Mouse (Mus musculus) embryonic facial prominence, embryonic 14.5 days (tissue): ENCODE measurements around the gene Gpr63. TPM values are rescaled to one million over a fixed set of nuclear protein-coding genes. Genes with fewer than 3 reads are reported as not detected.
A peak's percentile ranks its signal among the peaks of the same experiment; 100 is the strongest.
"Not testable (repeated sequence)": the region's sequence is repeated elsewhere in the genome, so short reads cannot be mapped to it uniquely, and the experiment has no call there.

ENCODE experiments used
- ATAC-seq: fragments of 200-750 bp; cut with Nextera tagmentation; 2 replicates; pipeline ENCODE4 v1.8.0; 2017; ENCODE audit warnings: low read depth, moderate number of reproducible peaks, moderate TSS enrichment
- DNase-seq: peaks from one replicate; pipeline ENCODE4 v3.0.0-alpha.2; 2015; ENCODE audit warnings: low spot score
- H3K27ac ChIP-seq: fragments of 300-500 bp; sonication (generic); replicated peaks from 2 replicates; pipeline ENCODE4 v1.5.1; 2014; ENCODE audit warnings: low read depth, mild to moderate bottlenecking, low read length, moderate library complexity
- H3K27me3 ChIP-seq: fragments of 300-500 bp; sonication (generic); replicated peaks from 2 replicates; pipeline ENCODE4 v1.6.1; 2014; ENCODE audit warnings: low read length; ENCODE audit not compliant: control insufficient read depth, insufficient read depth
- H3K36me3 ChIP-seq: fragments of 300-500 bp; sonication (generic); 2 replicates; pipeline ENCODE4 v1.6.1; 2014; ENCODE audit warnings: low read length, mixed read lengths; ENCODE audit not compliant: control insufficient read depth, insufficient read depth
- H3K4me1 ChIP-seq: fragments of 300-500 bp; sonication (generic); 2 replicates; pipeline ENCODE4 v1.6.1; 2014; ENCODE audit warnings: antibody characterized with exemption, low read length; ENCODE audit not compliant: control insufficient read depth, insufficient read depth
- H3K4me2 ChIP-seq: fragments of 300-500 bp; sonication (generic); 2 replicates; pipeline ENCODE4 v1.6.1; 2014; ENCODE audit warnings: low read depth, mild to moderate bottlenecking, low read length, moderate library complexity, mixed read lengths
- H3K4me3 ChIP-seq: fragments of 300-500 bp; sonication (generic); 2 replicates; pipeline ENCODE4 v1.5.1; 2014; ENCODE audit warnings: low read depth, mild to moderate bottlenecking, low read length
- H3K9ac ChIP-seq: fragments of 300-500 bp; sonication (generic); 2 replicates; pipeline ENCODE4 v1.6.1; 2014; ENCODE audit warnings: low read depth, mild to moderate bottlenecking, low read length, moderate library complexity, mixed read lengths
- H3K9me3 ChIP-seq: fragments of 300-500 bp; sonication (generic); 2 replicates; pipeline ENCODE4 v1.6.1; 2016; ENCODE audit warnings: low read length; ENCODE audit not compliant: control insufficient read depth
- WGBS: fragments of 180-500 bp; shearing (Covaris S2); extraction: QIAGEN DNeasy Blood & Tissue Kit; methylation state at CpG from one replicate; pipeline ENCODE4 v1.1.7; 2014; 5-methylcytosine and 5-hydroxymethylcytosine counted together
- polyA plus RNA-seq: library from polyadenylated mRNA; unstranded; fragments of >200 nt; fragmentation: Nextera tagmentation; extraction: Ambion mirVana; gene quantifications from 2 replicates; pipeline ENCODE4 v1.2.1, GENCODE M21; 2014

Gene Gpr63
- polyA plus RNA-seq, 1 experiment from 2014 or later: 2.0 TPM

DNA sequence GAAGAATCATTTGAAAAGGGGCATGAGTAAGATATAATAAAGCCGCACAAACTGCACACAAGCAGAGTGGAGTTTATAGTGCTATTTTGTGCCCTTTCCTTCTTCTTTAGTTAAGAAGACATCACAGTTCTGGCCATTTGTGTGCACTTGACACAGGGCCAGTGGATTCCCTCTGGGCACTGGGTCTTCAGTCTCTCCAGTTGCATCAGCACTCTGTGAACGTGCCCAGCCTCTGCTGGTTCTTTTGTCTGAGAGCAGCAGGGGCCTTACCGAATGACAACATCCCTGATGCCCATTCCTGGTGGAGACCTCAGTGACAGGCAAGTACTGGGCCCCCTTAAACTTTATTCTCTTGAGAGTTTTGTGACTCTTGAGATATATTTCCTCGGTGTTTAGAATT, 12.4 kb downstream of the Gpr63 start:
- Histone ChIP-seq H3K9ac (no peak overlapping the region), H3K27me3 (no peaks in the 10 kb centered on the region), H3K4me3 (no peak overlapping the region), H3K4me2 (no peak overlapping the region), H3K4me1 (no peaks in the 10 kb centered on the region), H3K36me3 (no peaks in the 10 kb centered on the region), H3K9me3 (no peaks in the 10 kb centered on the region), H3K27ac (no peak overlapping the region)
- DNase-seq (no peak), ATAC-seq (no peak)
- 62% methylated on average over 4 of the region's 4 CpGs for WGBS

- 81% methylated on average over 5 of the region's 5 CpGs for WGBS
- H3K4me3 ChIP-seq: no peak overlapping the region
- ATAC-seq: peak; percentile 72; the same call in 1 of the 2 replicates
Measured at GRCm38 (mm10) chr4:24985612-24986011, 19.4 kb downstream of the Gpr63 start.

DNA sequence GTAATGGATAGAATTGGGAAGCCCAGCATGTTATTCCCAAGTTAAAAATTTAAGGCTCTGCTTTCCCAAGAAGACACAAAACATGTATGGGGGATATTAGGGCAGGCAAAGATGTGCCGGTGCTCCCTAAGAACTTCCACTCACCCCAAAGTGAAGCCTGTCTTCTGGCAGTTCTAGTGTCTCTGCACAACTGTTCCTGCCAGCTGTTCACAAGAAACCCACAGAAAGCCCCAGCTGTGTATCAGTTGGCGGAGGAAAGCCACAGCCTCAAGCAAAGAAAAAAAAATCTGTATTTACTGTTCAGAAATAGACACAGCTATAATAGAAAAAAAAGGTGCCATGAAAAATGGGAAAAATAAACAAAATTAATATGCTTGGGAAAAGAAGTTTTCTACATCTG, 25.3 kb downstream of the Gpr63 start:
- 59% methylated on average over 2 of the region's 2 CpGs for WGBS
- H3K4me2 ChIP-seq: no peak overlapping the region
- ATAC-seq (no peak), DNase-seq (peak; percentile 28)
- H3K36me3 ChIP-seq: no peaks in the 10 kb centered on the region
- no peaks in the 10 kb centered on the region for H3K4me1 ChIP-seq
- H3K4me3 ChIP-seq: no peak overlapping the region
- H3K27ac ChIP-seq: no peak overlapping the region
- H3K9me3 ChIP-seq: no peaks in the 10 kb centered on the region
- H3K9ac ChIP-seq: no peak overlapping the region
- no peaks in the 10 kb centered on the region for H3K27me3 ChIP-seq

More at GRCm38 (mm10) chr4:24985612-24986011, 19.4 kb downstream of the Gpr63 start:
- no peaks in the 10 kb centered on the region for H3K9me3 ChIP-seq
- no peak overlapping the region for H3K27ac ChIP-seq
- no peak overlapping the region for H3K4me2 ChIP-seq
- no peak overlapping the region for H3K9ac ChIP-seq
- no peaks in the 10 kb centered on the region for H3K27me3 ChIP-seq
- no peaks in the 10 kb centered on the region for H3K4me1 ChIP-seq
- peak; percentile 63 for DNase-seq
- H3K36me3 ChIP-seq: no peaks in the 10 kb centered on the region

- H3K4me2 ChIP-seq, H3K27ac ChIP-seq, H3K4me1 ChIP-seq, H3K4me3 ChIP-seq, H3K9ac ChIP-seq, ATAC-seq, H3K27me3 ChIP-seq, DNase-seq, H3K9me3 ChIP-seq: not testable (repeated sequence)
- WGBS: 88% methylated on average over 8 of the region's 8 CpGs
- H3K36me3 ChIP-seq: peaks cover 22% of the 10 kb centered on the region; the same call in 1 of the 2 replicates
Measured at GRCm38 (mm10) chr4:25009328-25009727, 43.1 kb downstream of the Gpr63 start.

DNA sequence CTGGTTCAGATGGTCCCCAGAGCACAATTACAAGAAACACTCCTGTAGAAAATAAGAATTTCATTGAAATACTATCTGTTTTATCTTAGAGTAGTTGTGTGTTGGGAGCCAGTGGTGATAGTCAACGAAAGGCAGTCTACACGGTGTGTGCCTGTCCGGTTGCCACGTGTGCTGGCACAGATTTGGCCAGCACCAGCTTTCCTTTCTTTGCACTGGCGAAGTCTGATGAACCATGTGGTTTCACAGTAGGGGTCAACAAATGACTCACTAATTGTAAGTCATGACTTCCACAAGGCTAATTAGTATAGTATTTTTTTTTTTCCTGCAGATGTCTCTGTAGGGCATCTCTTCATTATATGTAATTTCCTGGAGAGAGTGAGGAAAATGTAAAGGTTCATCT, 45.6 kb downstream of the Gpr63 start:
- Histone ChIP-seq H3K4me1 (no peaks in the 10 kb centered on the region), H3K36me3 (peaks cover 22% of the 10 kb centered on the region; the same call in 1 of the 2 replicates), H3K9ac (no peak overlapping the region), H3K4me2 (no peak overlapping the region), H3K9me3 (no peaks in the 10 kb centered on the region), H3K27ac (no peak overlapping the region), H3K4me3 (no peak overlapping the region), H3K27me3 (no peaks in the 10 kb centered on the region)
- ATAC-seq (no peak), DNase-seq (no peak)
- WGBS: 51% methylated on average over 5 of the region's 5 CpGs

GRCm38 (mm10) chr4:25012726-25013125, 46.5 kb downstream of the Gpr63 start:
- no peak overlapping the region for H3K4me3 ChIP-seq
- no peak overlapping the region for H3K27ac ChIP-seq
- H3K36me3 ChIP-seq: peaks cover 13% of the 10 kb centered on the region; the same call in 1 of the 2 replicates
- no peak overlapping the region for H3K9ac ChIP-seq
- 84% methylated on average over 3 of the region's 3 CpGs for WGBS
- DNase-seq: no peak
- no peaks in the 10 kb centered on the region for H3K9me3 ChIP-seq
- no peak for ATAC-seq
- no peaks in the 10 kb centered on the region for H3K27me3 ChIP-seq
- H3K4me2 ChIP-seq: no peak overlapping the region
- no peaks in the 10 kb centered on the region for H3K4me1 ChIP-seq

DNA sequence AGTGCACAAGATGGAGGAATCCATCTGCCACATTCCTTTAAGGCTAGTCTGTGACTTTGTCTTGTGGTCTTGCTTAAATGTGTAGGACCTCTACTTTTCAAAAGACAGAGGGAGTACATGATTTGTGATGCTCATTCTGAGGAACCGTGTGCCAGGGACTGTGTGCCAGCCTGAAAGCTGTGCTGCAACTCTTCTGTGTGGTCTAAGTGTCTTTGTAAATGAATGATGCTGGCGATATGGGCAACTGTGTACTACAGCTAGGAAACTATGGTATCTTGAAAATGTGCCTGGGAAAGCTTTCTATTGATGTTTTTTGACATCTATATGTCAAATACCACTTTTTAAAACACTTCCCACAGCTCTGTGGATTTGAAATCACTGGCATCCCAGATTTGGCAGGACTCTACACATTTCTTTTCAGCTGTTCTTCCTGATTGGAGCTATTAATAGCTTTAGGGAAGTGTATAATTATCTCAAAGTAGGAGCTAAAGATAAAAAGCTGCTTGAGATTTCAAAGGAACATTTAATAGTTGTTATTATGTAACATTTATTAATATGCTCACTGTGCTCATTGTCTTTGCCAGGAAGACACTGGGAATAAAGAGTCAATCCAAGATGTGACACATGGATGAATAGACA, 48.9 kb downstream of the Gpr63 start:
- H3K4me3 ChIP-seq: no peak overlapping the region
- H3K9ac ChIP-seq: no peak overlapping the region
- H3K27me3 ChIP-seq: no peaks in the 10 kb centered on the region
- ATAC-seq: no peak
- no peak for DNase-seq
- 87% methylated on average over 2 of the region's 2 CpGs for WGBS
- no peaks in the 10 kb centered on the region for H3K36me3 ChIP-seq
- H3K4me1 ChIP-seq: no peaks in the 10 kb centered on the region
- H3K27ac ChIP-seq: no peak overlapping the region
- no peak overlapping the region for H3K4me2 ChIP-seq
- H3K9me3 ChIP-seq: no peaks in the 10 kb centered on the region

GRCm38 (mm10) chr4:25028252-25028651, 62.0 kb downstream of the Gpr63 start:
- Histone ChIP-seq H3K4me1 (no peaks in the 10 kb centered on the region), H3K27me3 (no peaks in the 10 kb centered on the region), H3K9me3 (no peaks in the 10 kb centered on the region), H3K9ac (no peak overlapping the region), H3K4me3 (no peak overlapping the region), H3K27ac (no peak overlapping the region), H3K36me3 (no peaks in the 10 kb centered on the region), H3K4me2 (no peak overlapping the region)
- DNase-seq (no peak), ATAC-seq (no peak)
- 78% methylated on average over 2 of the region's 2 CpGs for WGBS

DNA sequence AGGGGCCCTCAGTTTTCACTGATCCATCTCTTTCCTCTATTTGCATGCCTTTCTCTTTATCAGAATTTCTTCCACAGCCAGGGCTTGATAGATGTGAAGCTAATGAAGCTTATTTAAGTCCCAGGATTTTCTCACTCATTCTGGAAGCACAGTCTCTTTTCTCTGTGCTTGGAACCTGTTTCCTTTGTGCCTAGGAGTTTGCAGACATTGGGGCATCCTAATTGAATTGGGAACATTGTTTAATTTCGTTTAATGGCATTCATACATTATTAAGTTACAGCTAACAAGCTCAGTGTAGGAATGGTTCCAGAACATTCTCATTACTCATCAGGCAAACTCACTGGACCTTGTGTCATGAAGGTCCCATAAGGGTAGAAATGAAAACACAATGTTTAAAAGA, 62.5 kb downstream of the Gpr63 start:
- H3K27ac ChIP-seq: no peak overlapping the region
- DNase-seq: no peak
- no peaks in the 10 kb centered on the region for H3K36me3 ChIP-seq
- 51% methylated on average over 1 of the region's 1 CpGs for WGBS
- H3K4me2 ChIP-seq: no peak overlapping the region
- no peak overlapping the region for H3K9ac ChIP-seq
- no peaks in the 10 kb centered on the region for H3K9me3 ChIP-seq
- no peak overlapping the region for H3K4me3 ChIP-seq
- no peaks in the 10 kb centered on the region for H3K27me3 ChIP-seq
- no peaks in the 10 kb centered on the region for H3K4me1 ChIP-seq
- no peak for ATAC-seq
